Mouse (Mus musculus) hindlimb bud, embryonic 11.5 days (tissue): ENCODE measurements around the gene Gbe1.

Source experiments
- DNase-seq: peaks from one replicate; pipeline ENCODE4 v3.0.0-alpha.2; 2012; ENCODE audit warnings: low read depth, low spot score; ENCODE audit errors: extremely low spot score

Gbe1 gene

DNA sequence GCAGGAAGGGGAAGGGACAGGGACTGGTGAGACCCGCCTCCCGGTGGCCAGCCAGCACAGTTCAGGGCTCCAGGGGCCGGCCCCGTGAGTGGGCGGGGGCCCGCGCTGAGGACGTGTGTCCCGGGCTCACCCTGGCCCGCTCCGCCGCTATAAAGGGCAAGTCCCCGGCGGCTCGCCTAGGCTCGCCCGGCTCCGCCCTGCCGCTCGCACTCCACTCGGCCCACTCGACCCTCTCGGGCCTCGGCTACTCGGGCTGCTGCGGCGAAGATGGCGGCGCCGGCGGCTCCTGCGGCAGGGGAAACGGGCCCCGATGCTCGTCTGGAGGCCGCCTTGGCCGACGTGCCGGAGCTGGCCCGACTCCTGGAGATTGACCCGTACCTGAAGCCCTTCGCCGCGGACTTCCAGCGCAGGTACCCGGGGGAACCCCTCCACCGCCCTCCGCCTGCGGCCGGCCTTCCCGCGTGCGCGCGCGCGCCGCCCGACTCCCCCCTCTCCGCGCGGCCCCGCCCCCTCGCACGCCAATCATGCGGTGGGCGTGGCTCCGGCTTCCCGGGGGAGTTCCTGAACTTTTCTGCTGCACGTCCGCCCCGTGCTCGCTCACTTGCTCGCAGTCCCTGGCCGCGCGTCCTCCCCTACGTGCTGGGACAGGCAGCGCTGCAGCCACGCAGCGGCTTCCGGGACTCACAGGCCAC is at the start of gene Gbe1:
TSS of gene Gbe1 (plus strand) at position 64 of the 692 bp plus-strand sequence.
- DNase-seq, result no peak

DNA sequence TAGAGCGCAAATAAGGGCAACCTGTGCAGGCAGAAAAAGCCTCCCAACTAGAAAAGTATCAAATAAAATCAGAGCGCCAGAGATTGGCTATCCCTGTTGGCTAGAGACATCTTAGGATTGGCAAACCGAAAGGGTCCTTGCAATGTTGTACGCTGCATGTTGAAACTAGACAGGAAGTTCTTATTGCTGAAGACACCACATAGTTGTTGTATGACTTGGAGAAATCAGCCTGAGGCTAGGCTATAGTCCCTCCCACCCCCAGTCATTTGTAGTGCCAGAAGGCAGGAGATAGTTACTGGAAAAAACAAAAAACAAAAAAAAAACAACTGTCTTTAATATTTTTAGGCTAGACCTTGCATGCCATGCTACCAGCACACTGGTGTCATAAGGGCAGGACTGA is 3.1 kb upstream of the Gbe1 start:
- DNase-seq, result no peak

DNA sequence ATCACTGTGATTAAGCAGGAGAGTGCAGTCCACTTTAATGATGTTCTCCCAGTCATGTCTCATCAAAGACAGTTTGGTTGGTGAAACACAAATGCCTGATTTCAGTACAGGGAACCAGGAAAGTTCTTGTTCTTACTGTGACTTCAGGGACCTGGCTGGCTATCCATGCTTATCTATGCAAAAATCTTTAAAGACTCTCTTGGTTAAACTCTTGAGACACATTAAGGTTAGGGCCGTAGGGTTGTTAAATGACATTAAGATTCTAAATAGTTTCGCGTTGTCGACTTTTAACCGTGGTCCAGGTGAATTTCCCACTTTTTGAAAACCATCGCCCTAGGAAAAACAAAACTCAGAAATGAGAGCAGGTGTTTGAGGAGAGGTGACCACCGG is 258 bp upstream of the Gbe1 start:
- DNase-seq, result no peak

- no peak for DNase-seq
These were observed 805 bp downstream of the Gbe1 start for GRCm38 (mm10) chr16:70314578-70314930.

GRCm38 (mm10) chr16:70315261-70315660 is 1.5 kb downstream of the Gbe1 start:
- no peak for DNase-seq

DNA sequence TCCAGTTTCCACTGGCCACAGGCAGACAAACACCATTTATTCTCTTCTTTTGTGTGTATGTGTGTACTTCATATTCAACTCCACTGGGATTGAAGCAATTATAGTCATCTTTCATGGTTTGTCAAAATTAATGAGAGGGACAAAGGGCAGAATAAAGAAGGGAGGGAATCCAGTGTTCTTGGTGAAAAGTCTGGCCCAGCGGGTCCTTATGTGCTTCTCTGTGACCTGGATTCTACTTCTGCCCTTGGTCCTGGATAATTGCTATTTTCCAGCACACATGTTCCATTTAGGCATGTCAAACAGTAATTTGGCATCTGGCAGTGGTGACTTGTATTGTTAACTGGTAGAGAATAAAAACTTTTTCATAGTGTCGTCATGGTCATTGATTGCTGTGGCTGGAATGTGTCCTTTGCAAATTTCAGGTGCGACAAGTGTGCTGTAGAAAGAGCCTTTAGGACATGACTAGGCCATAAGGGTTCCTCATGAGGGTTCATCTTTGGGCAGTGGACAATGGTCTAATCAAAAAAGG is 2.2 kb downstream of the Gbe1 start:
- DNase-seq, result no peak

- DNase-seq, result no peak
These were observed 5.6 kb downstream of the Gbe1 start for GRCm38 (mm10) chr16:70319388-70319787.

DNA sequence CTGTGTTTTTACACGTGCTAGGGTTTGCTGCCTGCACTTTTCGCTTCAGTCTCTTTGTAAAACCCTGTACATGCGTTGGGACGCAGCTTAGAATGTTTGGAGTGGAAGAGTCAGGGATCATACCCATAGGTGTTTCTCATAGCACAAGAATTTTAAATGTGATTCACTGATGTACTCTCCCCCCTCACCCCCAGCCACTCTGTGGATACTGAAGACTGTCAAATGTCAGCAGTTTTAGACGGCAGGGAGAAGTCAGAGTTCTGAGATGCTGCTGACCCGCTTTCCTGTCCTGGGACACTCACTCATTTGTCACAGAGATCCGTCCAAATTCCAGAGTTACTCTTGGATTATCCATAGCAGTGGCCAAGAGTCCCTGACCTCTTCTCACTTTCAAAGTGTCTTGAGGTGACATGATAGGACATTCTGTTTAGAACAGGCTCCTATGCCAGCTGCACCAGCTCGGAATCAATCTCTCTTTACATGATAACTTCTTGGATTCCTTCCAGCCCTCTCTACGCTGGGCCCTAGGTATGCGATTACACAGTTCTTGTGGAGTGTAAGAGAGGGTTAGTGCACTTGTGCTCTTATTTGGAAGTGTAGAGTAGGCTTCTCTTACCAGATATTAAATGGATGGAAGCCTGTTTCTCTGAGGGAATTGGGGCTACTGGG is 7.0 kb downstream of the Gbe1 start:
- DNase-seq, result no peak

DNA sequence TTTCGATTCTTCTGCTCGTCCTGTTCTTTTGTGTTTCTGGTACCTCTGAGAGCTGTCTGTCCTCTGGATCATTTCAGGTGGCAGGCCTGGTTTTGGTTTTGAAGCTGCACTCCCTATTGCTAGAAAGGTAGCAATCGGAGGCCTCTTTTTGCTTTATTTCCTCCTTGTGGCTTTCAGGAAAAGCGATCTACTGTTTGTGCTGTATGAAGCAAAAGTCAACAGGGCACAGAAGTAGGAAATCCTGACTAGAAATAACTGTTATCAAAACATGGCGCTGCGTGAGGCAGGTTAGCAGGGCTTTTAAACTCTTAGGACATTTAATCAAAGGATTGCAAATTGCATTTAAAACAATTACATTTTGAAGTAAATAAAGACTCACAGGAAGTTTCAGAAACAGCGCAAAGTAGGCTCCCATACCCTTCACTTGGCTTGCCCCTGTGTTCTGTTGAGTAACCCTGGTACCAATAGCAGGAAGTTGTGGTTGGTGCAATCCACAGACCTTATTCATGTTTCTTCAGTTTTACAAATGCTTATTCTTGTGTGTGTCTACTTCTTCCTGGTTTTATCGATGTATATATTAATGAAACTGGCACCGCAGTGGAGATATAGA is 12.7 kb downstream of the Gbe1 start:
- DNase-seq, result no peak

- no peak for DNase-seq
These were observed 14.8 kb downstream of the Gbe1 start for GRCm38 (mm10) chr16:70328566-70328965.

DNA sequence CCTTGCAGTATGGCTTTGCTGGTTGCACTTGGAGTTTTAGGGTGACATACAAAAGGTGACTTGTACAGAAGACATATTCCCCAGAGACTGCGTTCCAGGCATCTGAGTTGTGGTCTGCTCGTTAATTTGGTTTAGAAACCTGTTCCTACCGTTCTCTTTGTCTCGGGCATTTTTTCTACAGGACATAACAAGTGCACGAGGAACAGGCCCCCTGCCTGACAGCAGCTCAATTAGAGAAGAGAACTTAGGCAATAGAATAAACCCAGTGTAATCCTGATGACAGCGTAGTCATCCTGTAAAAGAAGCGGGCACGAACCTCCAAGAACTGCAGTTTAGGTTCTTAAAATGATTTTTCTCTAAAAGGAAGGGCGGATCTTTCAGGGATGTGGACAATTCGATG is 15.3 kb downstream of the Gbe1 start:
- no peak for DNase-seq

DNA sequence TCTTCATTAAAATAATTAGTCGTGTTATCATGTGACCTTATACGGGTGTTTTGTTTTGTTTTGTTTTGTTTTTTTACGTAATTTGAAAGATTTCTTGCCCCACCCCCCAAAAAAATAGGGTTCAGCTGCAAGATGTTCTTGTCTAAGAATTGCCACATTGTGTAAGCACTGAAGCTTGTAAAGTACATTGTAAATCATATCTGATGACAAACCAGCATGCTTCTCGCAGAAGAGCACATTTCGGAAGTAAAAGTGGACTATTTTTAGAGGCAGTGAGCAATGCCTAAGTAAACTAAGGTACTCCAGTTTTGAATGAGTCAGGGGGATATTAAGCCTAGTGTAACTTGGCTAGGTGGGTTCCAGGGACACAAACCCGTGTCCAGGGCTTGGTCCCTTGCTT is 15.7 kb downstream of the Gbe1 start:
- DNase-seq, result no peak

DNA sequence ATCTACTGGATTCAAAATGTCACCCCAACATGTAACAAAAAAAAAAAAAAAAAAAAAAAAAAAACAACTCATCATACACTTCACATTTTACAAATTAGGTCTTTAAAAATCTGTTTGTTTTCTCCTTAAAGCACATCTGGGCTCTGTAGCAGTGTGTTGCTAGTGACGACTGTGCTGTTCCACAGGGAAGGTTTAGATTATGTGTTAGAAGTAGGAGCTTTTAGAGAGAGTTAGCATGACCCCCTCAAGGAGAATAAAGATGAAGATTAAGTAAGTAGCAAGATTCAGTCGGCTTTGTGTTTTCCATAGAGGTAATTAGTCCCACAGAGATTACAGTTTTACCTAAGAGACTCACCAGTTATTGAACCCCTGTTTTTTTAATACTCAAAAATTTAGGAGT is 16.3 kb downstream of the Gbe1 start:
- no peak for DNase-seq

- no peak for DNase-seq
These were observed 17.0 kb downstream of the Gbe1 start for GRCm38 (mm10) chr16:70330626-70331275.

DNA sequence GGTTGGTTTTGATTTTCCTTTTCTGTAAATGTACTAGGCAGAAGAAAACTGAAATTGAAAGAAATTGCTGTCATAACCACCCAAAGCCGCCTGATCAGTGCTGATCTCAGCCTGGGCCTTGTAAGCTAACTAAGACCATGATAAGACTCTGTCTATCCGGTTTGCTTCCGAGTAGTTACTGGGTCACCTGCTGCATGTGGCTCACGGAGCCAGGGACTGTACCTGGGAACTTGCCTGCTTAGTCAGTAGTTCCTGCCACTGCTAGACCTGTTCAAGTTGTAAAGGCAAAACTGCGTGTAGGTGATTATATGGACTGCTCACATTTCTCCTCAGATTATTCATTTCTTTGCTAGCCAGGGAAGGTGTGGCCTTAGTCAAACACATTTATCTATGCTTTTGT is 21.1 kb downstream of the Gbe1 start:
- no peak for DNase-seq

- no peak for DNase-seq
These were observed 21.7 kb downstream of the Gbe1 start for GRCm38 (mm10) chr16:70335472-70335871.

DNA sequence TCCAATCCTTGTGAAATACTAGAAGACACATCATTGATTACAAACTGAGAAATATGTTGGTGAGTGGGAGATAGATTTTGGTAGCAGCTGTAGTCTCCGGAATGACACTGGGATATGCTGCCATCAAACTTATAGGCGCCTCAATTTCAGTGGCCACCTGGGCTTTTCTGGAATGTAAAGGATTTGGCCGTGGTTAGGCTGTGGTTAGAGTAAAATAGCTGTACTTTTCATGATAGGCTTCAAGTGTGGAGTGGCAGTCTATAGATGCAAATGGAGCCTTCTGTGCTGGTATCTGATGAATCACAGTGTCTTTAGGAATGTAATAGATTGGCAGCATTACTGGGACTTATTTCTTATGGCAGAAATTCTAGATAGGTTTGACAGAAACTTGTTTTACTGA is 23.9 kb downstream of the Gbe1 start:
- DNase-seq, result no peak

DNA sequence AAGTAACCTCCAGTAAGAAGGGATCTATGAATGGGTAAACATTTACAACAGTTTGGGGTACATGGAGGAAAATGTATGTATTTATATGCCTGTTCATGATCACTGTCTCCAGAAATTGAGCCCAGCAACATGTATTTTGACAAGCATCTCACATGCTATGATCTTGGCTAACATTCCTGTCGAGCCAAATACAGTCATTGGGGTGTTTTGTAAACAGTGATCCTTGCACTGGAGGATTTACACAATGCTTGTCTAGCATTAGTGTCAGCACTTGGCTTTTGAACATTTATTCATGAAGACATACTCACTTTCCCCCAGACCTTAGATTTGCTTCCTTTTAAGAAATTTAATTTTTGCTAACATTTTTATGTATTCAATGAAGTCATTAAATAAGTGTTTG is 30.7 kb downstream of the Gbe1 start:
- DNase-seq, result no peak

DNA sequence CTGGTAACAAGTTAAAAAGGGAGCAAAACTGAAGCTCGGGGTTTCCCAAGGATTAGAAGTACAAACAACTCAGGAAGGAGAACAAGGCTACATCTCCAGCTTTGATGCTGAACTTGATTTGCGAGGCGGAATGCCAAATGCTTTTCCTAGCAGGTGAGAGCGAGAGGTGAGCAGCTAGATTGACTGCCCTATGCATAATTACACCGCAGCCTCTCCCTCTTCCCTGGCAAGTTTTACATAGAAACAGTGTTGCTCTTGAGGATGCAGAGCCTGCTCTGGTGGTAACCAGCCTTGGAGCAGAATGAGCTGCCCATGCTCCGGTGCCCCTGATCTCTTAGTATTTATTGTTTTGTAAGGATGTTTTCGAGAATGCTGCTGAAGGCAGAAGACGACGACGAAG is 31.9 kb downstream of the Gbe1 start:
- DNase-seq, result no peak

- no peak for DNase-seq
These were observed 36.3 kb downstream of the Gbe1 start for GRCm38 (mm10) chr16:70350011-70350410.

DNA sequence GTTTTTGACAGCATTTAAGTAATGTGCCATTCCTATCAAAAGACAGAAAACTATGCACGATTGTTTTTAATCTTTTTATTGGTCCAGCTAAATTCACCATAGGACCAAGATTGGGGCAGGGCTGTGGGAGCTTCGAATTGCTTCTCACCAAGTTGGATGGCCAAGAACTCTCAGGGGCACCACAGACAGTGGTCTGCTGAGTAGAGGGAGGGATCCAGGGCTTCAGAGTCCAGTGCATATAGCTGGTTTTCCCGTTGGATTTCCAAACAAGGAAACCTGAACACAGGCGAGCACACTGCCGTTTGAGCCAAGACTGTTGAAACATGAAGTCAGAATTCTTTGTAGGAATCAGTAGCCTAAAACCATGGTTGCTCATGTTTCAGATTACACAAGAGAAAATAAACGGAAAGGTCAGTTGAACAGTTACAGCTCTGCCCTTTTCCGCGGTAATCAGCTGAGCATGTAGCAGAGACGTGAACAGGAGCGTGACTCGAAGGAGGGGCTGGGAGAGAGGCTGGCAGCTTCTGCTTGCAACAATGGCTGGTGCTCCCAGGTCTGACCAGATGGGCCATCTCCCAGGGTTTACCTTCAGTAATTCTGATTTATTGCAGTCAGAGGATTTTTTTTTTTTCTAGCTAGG is 38.0 kb downstream of the Gbe1 start:
- DNase-seq, result no peak
